ENCODE assay signal across 8 mouse cellular contexts in the genomic region with DNA sequence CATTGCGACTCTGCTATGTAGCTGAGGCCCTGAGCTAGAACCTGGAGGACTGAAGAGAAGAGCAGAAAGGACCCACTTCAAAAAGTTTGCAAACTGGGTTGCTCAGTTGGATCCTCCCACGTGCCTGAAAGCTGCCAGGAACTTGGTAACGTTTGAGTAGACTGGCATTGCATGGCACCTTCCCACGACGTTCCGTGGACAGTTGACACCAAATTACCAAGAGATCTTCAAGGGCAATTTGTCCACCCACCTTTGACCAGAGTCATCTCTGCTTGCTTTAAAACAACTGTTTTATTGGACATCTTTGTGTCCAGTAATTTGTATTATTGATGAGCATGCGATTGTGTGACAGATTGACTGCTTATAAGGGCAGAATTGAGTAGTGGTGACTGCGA. TPM values are rescaled to one million over a fixed set of nuclear protein-coding genes. Genes with fewer than 3 reads are reported as not detected.
A peak's percentile ranks its signal among the peaks of the same experiment; 100 is the strongest.
DNase-seq lines count a peak whose midpoint lies in the region; ATAC-seq lines count a peak whose summit lies in the region.

A gene (minus strand): TSS at position 96 of the 395 bp plus-strand sequence.

- H3K4me2 ChIP-seq in heart, embryonic 11.5 days, result peak within 1 kb of the TSS; percentile 98
- H3K4me2 ChIP-seq in forebrain, embryonic 13.5 days, result peak within 1 kb of the TSS; percentile 97
- peak within 1 kb of the TSS; percentile 77 for H3K4me2 ChIP-seq in liver, embryonic 12.5 days

- 54% methylated on average over 8 of the region's 8 CpGs for WGBS in heart, embryonic 11.5 days (ENCODE audit: insufficient replicate concordance)
- WGBS in forebrain, embryonic 13.5 days, result 53% methylated on average over 8 of the region's 8 CpGs
- WGBS in liver, embryonic 12.5 days (ENCODE audit: insufficient replicate concordance), result 44% methylated on average over 8 of the region's 8 CpGs

- H3K9ac ChIP-seq in heart, embryonic 11.5 days (ENCODE audit: low read depth, low read length), result peak within 1 kb of the TSS; percentile 56
- H3K9ac ChIP-seq in forebrain, embryonic 13.5 days, result peak within 1 kb of the TSS; percentile 68
- peak within 1 kb of the TSS; percentile 17; the same call in 1 of the 2 replicates for H3K9ac ChIP-seq in liver, embryonic 12.5 days

- H3K36me3 ChIP-seq in heart, embryonic 11.5 days (ENCODE audit: control insufficient read depth, insufficient read depth, low read length), result no peaks in the 10 kb centered on the region
- H3K36me3 ChIP-seq in forebrain, embryonic 13.5 days (ENCODE audit: poor library complexity, severe bottlenecking), result no peaks in the 10 kb centered on the region
- no peaks in the 10 kb centered on the region for H3K36me3 ChIP-seq in liver, embryonic 12.5 days

- no peaks in the 10 kb centered on the region for H3K9me3 ChIP-seq in heart, embryonic 11.5 days (replicated peaks; ENCODE audit: control insufficient read depth, low read length)
- no peaks in the 10 kb centered on the region for H3K9me3 ChIP-seq in forebrain, embryonic 13.5 days (replicated peaks)
- no peaks in the 10 kb centered on the region for H3K9me3 ChIP-seq in liver, embryonic 12.5 days (replicated peaks)

- no peak for DNase-seq in heart, adult 11 months
- DNase-seq in adrenal gland, adult 8-10 months, result no peak
- no peak for DNase-seq in frontal cortex, postnatal 25 days (ENCODE audit: low spot score in 2 of 2)

- ATAC-seq in heart, embryonic 11.5 days (replicated peaks; ENCODE audit: insufficient number of reproducible peaks, low FRiP score, low TSS enrichment), result no peak
- no peak for ATAC-seq in CD4-positive, CD25-positive, alpha-beta regulatory T cell, adult 4 months
- ATAC-seq in forebrain, embryonic 13.5 days, result no peak
- ATAC-seq in liver, embryonic 12.5 days, result no peak
- no peak for ATAC-seq in erythroid progenitor cell, adult 5-6 weeks (replicated peaks; ENCODE audit: low FRiP score, poor library complexity, severe bottlenecking)

- no peak within 1 kb of the TSS for H3K27ac ChIP-seq in heart, embryonic 11.5 days (ENCODE audit: low read depth, low read length)
- H3K27ac ChIP-seq in forebrain, embryonic 13.5 days, result no peak within 1 kb of the TSS
- no peak within 1 kb of the TSS for H3K27ac ChIP-seq in liver, embryonic 12.5 days

- H3K4me3 ChIP-seq in heart, embryonic 11.5 days (ENCODE audit: low read depth, low read length), result peak within 1 kb of the TSS; percentile 63
- peak within 1 kb of the TSS; percentile 60 for H3K4me3 ChIP-seq in forebrain, embryonic 13.5 days
- H3K4me3 ChIP-seq in liver, embryonic 12.5 days, result peak within 1 kb of the TSS; percentile 54

- H3K27me3 ChIP-seq in heart, embryonic 11.5 days (ENCODE audit: control insufficient read depth, insufficient read depth, low read length), result peaks cover 39% of the 10 kb centered on the region
- peaks cover 36% of the 10 kb centered on the region for H3K27me3 ChIP-seq in forebrain, embryonic 13.5 days
- peaks cover 47% of the 10 kb centered on the region for H3K27me3 ChIP-seq in liver, embryonic 12.5 days (replicated peaks)

- H3K4me1 ChIP-seq in heart, embryonic 11.5 days (ENCODE audit: control insufficient read depth, insufficient read depth, low read length), result peaks cover 3% of the 10 kb centered on the region; the same call in 1 of the 2 replicates
- peaks cover 9% of the 10 kb centered on the region; the same call in 1 of the 2 replicates for H3K4me1 ChIP-seq in forebrain, embryonic 13.5 days
- no peaks in the 10 kb centered on the region for H3K4me1 ChIP-seq in liver, embryonic 12.5 days

RNA-seq across cellular contexts. Expression of the gene that starts here (rescaled TPM):
- 0.10 and 0.20 TPM in 2 replicates for polyA plus RNA-seq in heart, embryonic 11.5 days (2014; fragmentation: Nextera tagmentation; extraction: Ambion mirVana)
- 10 to 100 TPM; 12.8 to 14.6 TPM for polyA plus RNA-seq in CD4-positive, CD25-positive, alpha-beta regulatory T cell, adult 4 months (2017; shearing (Covaris generic))
- polyA plus RNA-seq in forebrain, embryonic 13.5 days (2015; fragmentation: Nextera tagmentation; extraction: Ambion mirVana), result 0.19 and 0.21 TPM in 2 replicates
- 0.02 and 0.10 TPM in 2 replicates for polyA plus RNA-seq in liver, embryonic 12.5 days (2016; fragmentation: Nextera tagmentation; extraction: Ambion mirVana)
- 1 to 10 TPM in 3 of 4 experiments, under 1 TPM in 1; 0.74 to 1.8 (median 1.1) TPM for total RNA-seq in adrenal gland, adult 8-10 months (2022)
- 1.1 TPM in 1 of 2 replicates, not detected in the other for total RNA-seq in erythroid progenitor cell, adult 5-6 weeks (2015; ENCODE audit: low replicate concordance)
- total RNA-seq in erythroid progenitor cell, adult 5-6 weeks (2017; ENCODE audit: low replicate concordance), result 0.98 and 1.3 TPM in 2 replicates

Comparison
In these comparisons a context has a peak if more than half of its experiments do, and no peak if none do; other contexts are left out.
1. RNA of the gene that starts here (polyA plus RNA-seq): 12.8 to 14.6 TPM in CD4-positive, CD25-positive, alpha-beta regulatory T cell, adult 4 months; 0.19 to 0.21 TPM in forebrain, embryonic 13.5 days, 0.10 to 0.20 TPM in heart, embryonic 11.5 days and 0.02 to 0.10 TPM in liver, embryonic 12.5 days; every median in the first group is over 10 times any median in the second.
2. H3K9ac ChIP-seq: peak in every context shown above with its lines; median percentile 68 in forebrain, embryonic 13.5 days; 56 in heart, embryonic 11.5 days; 17 in liver, embryonic 12.5 days.
3. Peak in every context shown above with its lines, with median percentiles within 50 percentile points of each other: H3K4me2 ChIP-seq and H3K4me3 ChIP-seq.